Mouse (Mus musculus): ENCODE measurements around the gene Rab33b. TPM values are rescaled to one million over a fixed set of nuclear protein-coding genes. Genes with fewer than 3 reads are reported as not detected.

Rab33b gene
- polyA plus RNA-seq, 1 experiment from 2014 or later, result 21.6 TPM

- 88% methylated on average over 4 of the region's 4 CpGs for WGBS
- Histone ChIP-seq H3K9me3 (replicated peaks; ENCODE audit: low read length) (no peaks in the 10 kb centered on the region), H3K36me3 (ENCODE audit: insufficient read depth, low read length) (0 out of 2 replicates have a peak, but pooled peaks cover 2% of the 10 kb centered on the region), H3K9ac (ENCODE audit: low read depth, low read length) (no peak overlapping the region), H3K4me2 (ENCODE audit: low read length) (no peak overlapping the region), H3K4me3 (replicated peaks; ENCODE audit: low read depth, low read length) (no peak overlapping the region), H3K27me3 (ENCODE audit: insufficient read depth, low read length) (no peaks in the 10 kb centered on the region), H3K27ac (no peak overlapping the region), H3K4me1 (replicated peaks; ENCODE audit: insufficient read depth, low read length) (no peaks in the 10 kb centered on the region)
- no peak for DNase-seq (ENCODE audit: low spot score)
- TF ChIP-seq CTCF (IDR thresholded peaks at IDR 0.05; ENCODE audit: low read depth), result no peak
- no peak for ATAC-seq (replicated peaks; ENCODE audit: low FRiP score, low read depth)
These were observed 16.2 kb downstream of the Rab33b start for GRCm38 (mm10) chr3:51499876-51500275.

DNA sequence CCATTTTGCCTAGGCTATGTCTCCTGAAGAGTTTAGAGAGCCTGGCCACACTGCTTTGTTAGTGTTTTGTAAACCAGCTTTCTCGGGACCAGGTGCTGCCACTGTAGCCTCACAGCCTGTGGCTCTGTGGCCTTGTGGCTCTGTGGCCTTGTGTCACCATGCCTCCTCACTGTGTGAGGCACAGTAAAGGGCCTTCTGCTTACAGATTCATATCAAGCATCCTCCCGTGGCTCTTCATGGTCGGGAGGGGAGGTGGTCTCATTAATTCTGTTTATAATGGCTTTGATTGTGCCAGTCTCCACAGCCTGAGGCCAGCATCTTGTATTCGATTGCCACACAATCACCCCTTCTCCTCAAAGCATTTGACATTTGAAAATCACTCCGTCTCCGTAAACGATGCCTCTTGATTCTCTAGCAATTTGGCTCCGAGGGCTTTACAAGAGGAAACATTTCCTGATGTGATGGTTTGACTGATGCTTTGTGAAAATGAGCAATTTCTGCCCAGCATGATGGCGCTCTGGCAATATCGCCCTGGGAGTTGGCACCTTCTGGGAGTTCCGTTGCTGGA lies 20.7 kb downstream of the Rab33b start:
- 75% methylated on average over 11 of the region's 11 CpGs for WGBS
- H3K9me3 ChIP-seq (replicated peaks; ENCODE audit: low read length), result no peaks in the 10 kb centered on the region
- H3K4me3 ChIP-seq (replicated peaks; ENCODE audit: low read depth, low read length), result no peak overlapping the region
- DNase-seq (ENCODE audit: low spot score), result no peak
- no peak for TF ChIP-seq CTCF (IDR thresholded peaks at IDR 0.05; ENCODE audit: low read depth)
- ATAC-seq (replicated peaks; ENCODE audit: low FRiP score, low read depth), result no peak
- H3K27ac ChIP-seq, result no peak overlapping the region
- no peaks in the 10 kb centered on the region for H3K4me1 ChIP-seq (replicated peaks; ENCODE audit: insufficient read depth, low read length)
- H3K9ac ChIP-seq (ENCODE audit: low read depth, low read length), result no peak overlapping the region
- no peak overlapping the region for H3K4me2 ChIP-seq (ENCODE audit: low read length)
- no peaks in the 10 kb centered on the region for H3K27me3 ChIP-seq (ENCODE audit: insufficient read depth, low read length)
- H3K36me3 ChIP-seq (ENCODE audit: insufficient read depth, low read length), result no peaks in the 10 kb centered on the region

GRCm38 (mm10) chr3:51505465-51505864 lies 21.7 kb downstream of the Rab33b start:
- no peak for TF ChIP-seq CTCF (IDR thresholded peaks at IDR 0.05; ENCODE audit: low read depth)
- no peaks in the 10 kb centered on the region for H3K27me3 ChIP-seq (ENCODE audit: insufficient read depth, low read length)
- 44% methylated on average over 19 of the region's 19 CpGs for WGBS

GRCm38 (mm10) chr3:51510903-51511302 lies 27.2 kb downstream of the Rab33b start:
- Histone ChIP-seq H3K4me3 (replicated peaks; ENCODE audit: low read depth, low read length) (no peak overlapping the region), H3K27ac (no peak overlapping the region), H3K9me3 (replicated peaks; ENCODE audit: low read length) (no peaks in the 10 kb centered on the region), H3K36me3 (ENCODE audit: insufficient read depth, low read length) (no peaks in the 10 kb centered on the region), H3K4me2 (ENCODE audit: low read length) (peak overlapping the region; percentile 38), H3K4me1 (replicated peaks; ENCODE audit: insufficient read depth, low read length) (no peaks in the 10 kb centered on the region), H3K9ac (ENCODE audit: low read depth, low read length) (no peak overlapping the region), H3K27me3 (ENCODE audit: insufficient read depth, low read length) (no peaks in the 10 kb centered on the region)
- peak; percentile 94 for TF ChIP-seq CTCF (IDR thresholded peaks at IDR 0.05; ENCODE audit: low read depth)
- ATAC-seq (replicated peaks; ENCODE audit: low FRiP score, low read depth), result peak; percentile 38; the same call in 1 of the 2 replicates
- 28% methylated on average over 8 of the region's 8 CpGs for WGBS
- DNase-seq (ENCODE audit: low spot score), result peak; percentile 85

More at GRCm38 (mm10) chr3:51505465-51505864, 21.7 kb downstream of the Rab33b start:
- Histone ChIP-seq H3K9ac (ENCODE audit: low read depth, low read length) (no peak overlapping the region), H3K4me2 (ENCODE audit: low read length) (no peak overlapping the region), H3K9me3 (replicated peaks; ENCODE audit: low read length) (no peaks in the 10 kb centered on the region), H3K4me1 (replicated peaks; ENCODE audit: insufficient read depth, low read length) (no peaks in the 10 kb centered on the region), H3K27ac (no peak overlapping the region), H3K36me3 (ENCODE audit: insufficient read depth, low read length) (no peaks in the 10 kb centered on the region), H3K4me3 (replicated peaks; ENCODE audit: low read depth, low read length) (no peak overlapping the region)
- no peak for ATAC-seq (replicated peaks; ENCODE audit: low FRiP score, low read depth)
- peak; percentile 11 for DNase-seq (ENCODE audit: low spot score)

DNA sequence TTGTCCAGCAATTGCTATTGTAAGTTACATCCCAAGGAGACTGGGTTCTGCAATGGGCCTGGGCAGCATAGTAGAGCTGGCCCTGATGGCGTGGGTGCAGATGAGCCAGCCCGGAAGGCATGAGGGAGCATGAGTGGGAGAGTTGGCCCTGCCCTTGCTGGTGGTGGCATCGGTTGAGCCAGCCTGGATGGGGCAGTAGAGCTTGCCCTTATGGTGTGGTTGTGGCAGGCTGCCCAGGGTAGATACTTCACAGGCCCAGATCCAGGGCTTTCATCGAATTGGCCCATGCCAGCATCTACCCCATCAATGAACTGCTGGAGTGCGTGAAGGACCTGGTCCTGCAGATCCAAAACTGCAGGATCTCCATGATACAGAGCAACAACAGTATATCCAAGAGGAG lies 28.3 kb downstream of the Rab33b start:
- Histone ChIP-seq H3K27ac (no peak overlapping the region), H3K36me3 (ENCODE audit: insufficient read depth, low read length) (peaks cover 3% of the 10 kb centered on the region; the same call in 1 of the 2 replicates), H3K9me3 (replicated peaks; ENCODE audit: low read length) (no peaks in the 10 kb centered on the region), H3K4me1 (replicated peaks; ENCODE audit: insufficient read depth, low read length) (no peaks in the 10 kb centered on the region), H3K9ac (ENCODE audit: low read depth, low read length) (no peak overlapping the region), H3K4me3 (replicated peaks; ENCODE audit: low read depth, low read length) (no peak overlapping the region), H3K4me2 (ENCODE audit: low read length) (no peak overlapping the region), H3K27me3 (ENCODE audit: insufficient read depth, low read length) (no peaks in the 10 kb centered on the region)
- 97% methylated on average over 5 of the region's 5 CpGs for WGBS
- ATAC-seq (replicated peaks; ENCODE audit: low FRiP score, low read depth) (no peak), DNase-seq (ENCODE audit: low spot score) (no peak)
- no peak for TF ChIP-seq CTCF (IDR thresholded peaks at IDR 0.05; ENCODE audit: low read depth)

- no peak overlapping the region for H3K4me2 ChIP-seq (ENCODE audit: low read length)
- H3K4me1 ChIP-seq (replicated peaks; ENCODE audit: insufficient read depth, low read length), result peaks cover 11% of the 10 kb centered on the region; the same call in 1 of the 2 replicates
- H3K27ac ChIP-seq, result no peak overlapping the region
- WGBS, result 58% methylated on average over 4 of the region's 4 CpGs
- no peak for TF ChIP-seq CTCF (IDR thresholded peaks at IDR 0.05; ENCODE audit: low read depth)
- no peak overlapping the region for H3K4me3 ChIP-seq (replicated peaks; ENCODE audit: low read depth, low read length)
- no peaks in the 10 kb centered on the region for H3K27me3 ChIP-seq (ENCODE audit: insufficient read depth, low read length)
- H3K36me3 ChIP-seq (ENCODE audit: insufficient read depth, low read length), result peaks cover 3% of the 10 kb centered on the region; the same call in 1 of the 2 replicates
- H3K9ac ChIP-seq (ENCODE audit: low read depth, low read length), result no peak overlapping the region
- no peak for ATAC-seq (replicated peaks; ENCODE audit: low FRiP score, low read depth)
- DNase-seq (ENCODE audit: low spot score), result peak; percentile 6
- H3K9me3 ChIP-seq (replicated peaks; ENCODE audit: low read length), result no peaks in the 10 kb centered on the region
These were observed 33.7 kb downstream of the Rab33b start for GRCm38 (mm10) chr3:51517467-51517866.
